Mouse (Mus musculus): ENCODE measurements around the gene Sord. TPM values are rescaled to one million over a fixed set of nuclear protein-coding genes. Genes with fewer than 3 reads are reported as not detected.

Sord gene
- total and polyA plus RNA-seq, 2 experiments, result 365 to 1,092 TPM

- H3K27ac ChIP-seq (replicated peaks; ENCODE audit: insufficient read depth, low read depth, low read length), result no peak overlapping the region
- peaks cover 57% of the 10 kb centered on the region for H3K36me3 ChIP-seq (ENCODE audit: control insufficient read depth, insufficient read depth, low read length)
- no peak overlapping the region for H3K9ac ChIP-seq (ENCODE audit: low read depth, low read length)
- H3K4me3 ChIP-seq (ENCODE audit: insufficient read depth, low read depth, low read length), result no peak overlapping the region
- no peaks in the 10 kb centered on the region for H3K4me1 ChIP-seq (ENCODE audit: control insufficient read depth, insufficient read depth, low read length)
- no peak for DNase-seq (ENCODE audit: extremely low read depth, low read depth, low spot score)
- H3K27me3 ChIP-seq (ENCODE audit: control insufficient read depth, insufficient read depth, low read length), result no peaks in the 10 kb centered on the region
- no peaks in the 10 kb centered on the region for H3K79me2 ChIP-seq (ENCODE audit: control insufficient read depth, insufficient read depth, low read length)
- WGBS, result 94% methylated on average over 3 of the region's 3 CpGs
- TF ChIP-seq CTCF (IDR thresholded peaks at IDR 0.05; ENCODE audit: low read depth, low read length) (no peak), POLR2A (IDR thresholded peaks at IDR 0.05; ENCODE audit: extremely low read depth, insufficient read depth, low read length) (no peak)
Measured at GRCm38 (mm10) chr2:122264690-122265089, 30.1 kb downstream of the Sord start.

DNA sequence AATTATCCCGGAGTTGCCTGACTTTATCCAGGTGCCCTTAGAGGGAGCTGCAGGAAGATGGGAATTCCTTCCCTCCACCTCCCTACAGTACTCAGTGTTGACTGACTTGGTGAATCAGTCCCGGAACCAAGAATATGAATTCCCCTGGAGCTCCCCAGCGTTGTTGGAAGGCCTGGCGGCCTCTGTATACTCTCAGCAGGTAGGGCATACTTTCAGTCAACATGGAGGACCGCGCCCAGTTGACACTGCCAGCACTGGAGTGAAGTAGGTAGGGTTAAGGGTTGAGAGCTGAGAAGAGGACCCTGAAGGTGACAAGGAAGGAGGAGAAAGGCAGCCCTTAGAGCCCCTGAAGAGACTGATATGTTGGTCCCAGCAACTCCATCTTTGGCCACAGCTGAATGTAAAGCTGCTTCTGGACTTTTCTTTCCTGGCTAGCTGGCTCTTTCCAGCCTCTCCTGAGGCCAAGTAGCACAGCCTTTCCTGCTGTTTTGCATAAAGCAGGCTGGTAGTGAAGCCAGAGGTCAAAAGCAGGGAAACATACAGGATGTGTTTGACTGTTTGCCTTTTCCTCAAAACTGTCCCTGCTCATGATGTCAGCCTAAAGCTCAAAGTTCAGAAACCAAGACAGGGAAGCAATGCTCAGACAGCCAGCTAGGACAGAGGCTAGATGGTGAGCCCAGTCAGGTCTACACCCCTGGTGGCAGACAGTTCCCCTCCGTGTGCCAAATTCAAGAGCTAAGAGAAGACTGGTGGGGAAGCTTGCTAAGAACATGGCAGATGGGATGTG lies 32.1 kb downstream of the Sord start:
- Histone ChIP-seq H3K4me1 (ENCODE audit: control insufficient read depth, insufficient read depth, low read length) (no peaks in the 10 kb centered on the region), H3K4me3 (ENCODE audit: insufficient read depth, low read depth, low read length) (no peak overlapping the region), H3K79me2 (ENCODE audit: control insufficient read depth, insufficient read depth, low read length) (no peaks in the 10 kb centered on the region), H3K9ac (ENCODE audit: low read depth, low read length) (no peak overlapping the region), H3K27me3 (ENCODE audit: control insufficient read depth, insufficient read depth, low read length) (no peaks in the 10 kb centered on the region), H3K27ac (replicated peaks; ENCODE audit: insufficient read depth, low read depth, low read length) (peak overlapping the region; percentile 43), H3K36me3 (ENCODE audit: control insufficient read depth, insufficient read depth, low read length) (peaks cover 38% of the 10 kb centered on the region)
- no peak for TF ChIP-seq POLR2A (IDR thresholded peaks at IDR 0.05; ENCODE audit: extremely low read depth, insufficient read depth, low read length)
- TF ChIP-seq CTCF (IDR thresholded peaks at IDR 0.05; ENCODE audit: low read depth, low read length), result peak; percentile 57
- 44% methylated on average over 7 of the region's 7 CpGs for WGBS
- DNase-seq (ENCODE audit: extremely low read depth, low read depth, low spot score), result peak; percentile 92

DNA sequence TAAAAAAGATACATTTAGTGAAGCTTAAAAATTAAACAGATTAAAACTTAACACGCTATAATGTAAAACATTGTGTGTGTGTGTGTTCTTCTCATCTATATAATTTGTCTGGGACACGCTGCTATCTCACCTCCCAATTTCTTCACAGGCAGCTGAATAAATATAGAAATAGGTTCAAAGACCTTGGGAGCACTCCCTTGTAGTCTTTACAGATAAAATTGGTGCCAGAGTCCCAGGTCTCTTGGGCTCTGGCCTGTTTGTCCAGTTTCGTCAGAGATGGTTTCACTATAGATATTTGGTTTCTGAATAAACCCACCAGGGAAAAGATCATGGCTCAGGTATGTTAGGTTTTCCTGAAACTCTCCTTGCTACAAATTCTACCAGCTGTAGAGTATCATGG lies 44.2 kb downstream of the Sord start:
- Histone ChIP-seq H3K4me1 (ENCODE audit: control insufficient read depth, insufficient read depth, low read length) (peaks cover 1% of the 10 kb centered on the region; the same call in 1 of the 2 replicates), H3K27me3 (ENCODE audit: control insufficient read depth, insufficient read depth, low read length) (no peaks in the 10 kb centered on the region), H3K9ac (ENCODE audit: low read depth, low read length) (no peak overlapping the region), H3K4me3 (ENCODE audit: insufficient read depth, low read depth, low read length) (no peak overlapping the region), H3K27ac (replicated peaks; ENCODE audit: insufficient read depth, low read depth, low read length) (no peak overlapping the region), H3K79me2 (ENCODE audit: control insufficient read depth, insufficient read depth, low read length) (no peaks in the 10 kb centered on the region), H3K36me3 (ENCODE audit: control insufficient read depth, insufficient read depth, low read length) (no peaks in the 10 kb centered on the region)
- TF ChIP-seq POLR2A (IDR thresholded peaks at IDR 0.05; ENCODE audit: extremely low read depth, insufficient read depth, low read length), result no peak
- no peak for TF ChIP-seq CTCF (IDR thresholded peaks at IDR 0.05; ENCODE audit: low read depth, low read length)
- WGBS, result 23% methylated on average over 3 of the region's 3 CpGs
- peak; percentile 65 for DNase-seq (ENCODE audit: extremely low read depth, low read depth, low spot score)

GRCm38 (mm10) chr2:122284091-122284490 lies 49.5 kb downstream of the Sord start:
- WGBS, result 49% methylated on average over 9 of the region's 9 CpGs
- Histone ChIP-seq H3K4me1 (ENCODE audit: control insufficient read depth, insufficient read depth, low read length) (no peaks in the 10 kb centered on the region), H3K36me3 (ENCODE audit: control insufficient read depth, insufficient read depth, low read length) (no peaks in the 10 kb centered on the region), H3K4me3 (ENCODE audit: insufficient read depth, low read depth, low read length) (no peak overlapping the region), H3K27me3 (ENCODE audit: control insufficient read depth, insufficient read depth, low read length) (no peaks in the 10 kb centered on the region), H3K9ac (ENCODE audit: low read depth, low read length) (no peak overlapping the region), H3K27ac (replicated peaks; ENCODE audit: insufficient read depth, low read depth, low read length) (no peak overlapping the region), H3K79me2 (ENCODE audit: control insufficient read depth, insufficient read depth, low read length) (no peaks in the 10 kb centered on the region)
- TF ChIP-seq POLR2A (IDR thresholded peaks at IDR 0.05; ENCODE audit: extremely low read depth, insufficient read depth, low read length) (no peak), CTCF (IDR thresholded peaks at IDR 0.05; ENCODE audit: low read depth, low read length) (no peak)
- DNase-seq (ENCODE audit: extremely low read depth, low read depth, low spot score), result no peak

DNA sequence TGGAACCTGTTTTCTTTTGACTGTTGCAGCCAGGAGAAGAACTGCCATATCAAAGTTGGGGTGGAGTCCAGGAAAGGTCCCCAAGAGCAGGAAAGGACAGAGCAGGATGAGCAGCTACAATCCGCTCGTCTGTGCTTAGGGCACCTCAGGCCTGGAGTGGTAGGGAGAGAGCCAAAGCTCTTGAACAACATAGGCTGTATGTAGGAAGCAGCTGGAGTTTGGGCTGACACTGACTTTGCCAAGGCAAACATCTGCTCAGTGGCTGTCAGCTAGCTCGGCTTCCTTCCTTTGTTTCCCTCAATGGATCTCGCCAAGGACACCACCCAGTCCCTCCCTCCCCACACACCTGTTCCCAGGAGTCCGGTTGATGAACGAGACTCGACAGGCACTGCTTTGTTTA lies 51.6 kb downstream of the Sord start:
- Histone ChIP-seq H3K27ac (replicated peaks; ENCODE audit: insufficient read depth, low read depth, low read length) (no peak overlapping the region), H3K4me3 (ENCODE audit: insufficient read depth, low read depth, low read length) (no peak overlapping the region), H3K79me2 (ENCODE audit: control insufficient read depth, insufficient read depth, low read length) (no peaks in the 10 kb centered on the region), H3K9ac (ENCODE audit: low read depth, low read length) (no peak overlapping the region), H3K4me1 (ENCODE audit: control insufficient read depth, insufficient read depth, low read length) (no peaks in the 10 kb centered on the region), H3K27me3 (ENCODE audit: control insufficient read depth, insufficient read depth, low read length) (no peaks in the 10 kb centered on the region), H3K36me3 (ENCODE audit: control insufficient read depth, insufficient read depth, low read length) (no peaks in the 10 kb centered on the region)
- DNase-seq (ENCODE audit: extremely low read depth, low read depth, low spot score), result no peak
- TF ChIP-seq CTCF (IDR thresholded peaks at IDR 0.05; ENCODE audit: low read depth, low read length), result no peak
- WGBS, result 45% methylated on average over 7 of the region's 7 CpGs

GRCm38 (mm10) chr2:122294916-122295315 lies 60.4 kb downstream of the Sord start:
- H3K4me3 ChIP-seq (ENCODE audit: insufficient read depth, low read depth, low read length), result no peak overlapping the region
- 8% methylated on average over 7 of the region's 7 CpGs for WGBS
- H3K27ac ChIP-seq (replicated peaks; ENCODE audit: insufficient read depth, low read depth, low read length), result no peak overlapping the region
- H3K36me3 ChIP-seq (ENCODE audit: control insufficient read depth, insufficient read depth, low read length), result no peaks in the 10 kb centered on the region
- no peak for TF ChIP-seq CTCF (IDR thresholded peaks at IDR 0.05; ENCODE audit: low read depth, low read length)
- TF ChIP-seq POLR2A (IDR thresholded peaks at IDR 0.05; ENCODE audit: extremely low read depth, insufficient read depth, low read length), result no peak
- no peaks in the 10 kb centered on the region for H3K79me2 ChIP-seq (ENCODE audit: control insufficient read depth, insufficient read depth, low read length)
- H3K4me1 ChIP-seq (ENCODE audit: control insufficient read depth, insufficient read depth, low read length), result peaks cover 7% of the 10 kb centered on the region
- no peak overlapping the region for H3K9ac ChIP-seq (ENCODE audit: low read depth, low read length)
- no peak for DNase-seq (ENCODE audit: extremely low read depth, low read depth, low spot score)
- H3K27me3 ChIP-seq (ENCODE audit: control insufficient read depth, insufficient read depth, low read length), result peaks cover 23% of the 10 kb centered on the region

Data from liver, adult 2 months (tissue).